Mouse (Mus musculus) CD8-positive naive resting alpha-beta T cell, adult 2 months (primary cell): ENCODE results near the gene Gm8232.
"Not testable (repeated sequence)": the region's sequence is repeated elsewhere in the genome, so short reads cannot be mapped to it uniquely, and the experiment has no call there.

Experiments used
- DNase-seq, 2 experiments: peaks; one replicate each; pipeline ENCODE4 v3.0.0; 2022; ENCODE audit warnings: low read depth in 2 of 2, low spot score in 2 of 2

Gene Gm8232

DNA sequence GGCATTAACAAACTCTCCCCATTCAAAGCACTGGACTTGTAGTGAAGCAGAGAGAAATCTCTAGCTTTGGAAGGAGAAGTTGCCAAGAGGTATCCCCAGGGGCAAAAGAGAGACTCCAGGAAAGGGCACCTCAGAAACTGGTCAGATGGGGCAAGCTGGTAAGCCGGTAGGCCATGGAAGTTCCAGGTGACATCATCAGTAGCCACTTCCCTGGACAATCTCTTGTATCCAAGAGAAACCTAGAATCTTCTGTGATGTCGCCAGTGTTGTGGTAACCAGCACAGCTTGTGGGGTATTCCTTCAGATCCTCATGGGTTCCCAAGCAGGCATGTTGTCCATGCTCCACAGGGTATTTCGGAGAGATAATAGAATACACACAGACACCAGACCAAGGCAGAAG lies at the start of gene Gm8232:
Gene Gm8232 (plus strand): TSS at position 301 of the 400 bp plus-strand sequence.
- not testable (repeated sequence) for DNase-seq

- DNase-seq = not testable (repeated sequence)
Measured at GRCm38 (mm10) chr14:44384233-44384632, 49.2 kb upstream of the Gm8232 start.

- not testable (repeated sequence) for DNase-seq
Measured at GRCm38 (mm10) chr14:44410588-44410987, 22.8 kb upstream of the Gm8232 start, which contains the start of gene Gm3371. Gene Gm3371, minus strand, starts transcription at chr14:44410688.
